Mouse (Mus musculus): ENCODE results near the gene Nr1d2. TPM values are rescaled to one million over a fixed set of nuclear protein-coding genes. Genes with fewer than 3 reads are reported as not detected.
"Not testable (repeated sequence)": the region's sequence is repeated elsewhere in the genome, so short reads cannot be mapped to it uniquely, and the experiment has no call there.

Gene Nr1d2
- polyA plus RNA-seq, 1 experiment from 2014 or later, result 5.5 TPM

DNA sequence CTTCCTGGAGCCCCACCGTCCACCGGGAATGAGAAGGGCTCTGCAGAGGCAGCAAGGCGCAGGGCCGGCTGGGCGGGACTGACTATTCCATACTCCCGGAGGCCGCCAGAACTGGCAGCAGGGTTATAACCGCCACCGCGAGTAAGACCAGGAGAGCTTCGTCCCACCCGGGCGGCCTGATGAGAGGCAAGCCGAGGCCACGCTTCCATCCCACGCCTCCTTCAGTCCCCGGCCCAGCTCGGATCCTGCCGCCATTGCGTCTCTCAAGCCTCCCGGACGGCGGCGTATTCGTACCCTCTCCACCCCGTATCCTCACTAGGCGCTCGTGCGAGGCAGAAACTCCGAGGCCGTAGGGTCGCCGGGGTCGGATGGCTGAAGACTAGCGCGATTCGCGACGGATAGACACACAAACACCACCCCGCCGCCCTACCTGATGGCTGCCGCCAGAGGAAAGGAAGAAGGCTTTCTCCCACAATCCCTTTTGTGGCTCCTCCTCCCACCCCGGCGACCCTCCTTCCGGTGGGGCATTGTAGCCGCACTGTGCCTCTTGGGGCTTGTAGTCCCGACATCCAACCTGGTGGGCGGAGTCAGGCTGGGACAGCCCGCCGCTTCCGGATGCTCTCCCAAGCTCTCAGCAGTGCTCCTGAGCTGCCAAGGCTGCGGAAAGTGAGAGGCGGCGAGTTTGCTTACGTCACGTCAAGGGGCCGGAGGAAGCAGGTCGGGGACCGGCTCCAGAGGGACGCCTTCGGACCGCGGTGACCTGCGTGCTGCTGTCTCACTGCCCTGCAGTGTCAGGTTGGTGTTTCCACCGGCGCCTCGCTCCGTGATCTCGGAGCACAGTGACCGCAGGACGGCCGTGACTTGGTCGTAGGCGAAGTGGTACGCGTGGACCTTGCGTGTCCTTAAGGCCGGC, 31.9 kb upstream of the Nr1d2 start, which contains the start of the genes Nkiras1 and Rpl15:
Gene Nkiras1 (plus strand): TSS at position 608 of the 913 bp plus-strand sequence.
Gene Rpl15 (minus strand): TSS at position 863 of the 913 bp plus-strand sequence.
- WGBS, result under 1% methylated on average over 76 of the region's 78 CpGs
- Histone ChIP-seq H3K4me2 (ENCODE audit: low read depth, low read length) (peak within 1 kb of the TSS; percentile 83), H3K27me3 (ENCODE audit: control insufficient read depth, insufficient read depth, low read depth, low read length) (no peaks in the 10 kb centered on the region), H3K4me3 (ENCODE audit: low read length) (peak within 1 kb of the TSS; percentile 94), H3K27ac (ENCODE audit: low read length) (peak within 1 kb of the TSS; percentile 73), H3K9ac (ENCODE audit: low read length) (peak within 1 kb of the TSS; percentile 98), H3K4me1 (replicated peaks; ENCODE audit: control insufficient read depth, insufficient read depth, low read length) (peaks cover 12% of the 10 kb centered on the region), H3K9me3 (ENCODE audit: control insufficient read depth, low read length) (no peaks in the 10 kb centered on the region), H3K36me3 (ENCODE audit: control insufficient read depth, insufficient read depth, low read length) (peaks cover 12% of the 10 kb centered on the region)
- ATAC-seq (ENCODE audit: low read depth), result peak; percentile 100

DNA sequence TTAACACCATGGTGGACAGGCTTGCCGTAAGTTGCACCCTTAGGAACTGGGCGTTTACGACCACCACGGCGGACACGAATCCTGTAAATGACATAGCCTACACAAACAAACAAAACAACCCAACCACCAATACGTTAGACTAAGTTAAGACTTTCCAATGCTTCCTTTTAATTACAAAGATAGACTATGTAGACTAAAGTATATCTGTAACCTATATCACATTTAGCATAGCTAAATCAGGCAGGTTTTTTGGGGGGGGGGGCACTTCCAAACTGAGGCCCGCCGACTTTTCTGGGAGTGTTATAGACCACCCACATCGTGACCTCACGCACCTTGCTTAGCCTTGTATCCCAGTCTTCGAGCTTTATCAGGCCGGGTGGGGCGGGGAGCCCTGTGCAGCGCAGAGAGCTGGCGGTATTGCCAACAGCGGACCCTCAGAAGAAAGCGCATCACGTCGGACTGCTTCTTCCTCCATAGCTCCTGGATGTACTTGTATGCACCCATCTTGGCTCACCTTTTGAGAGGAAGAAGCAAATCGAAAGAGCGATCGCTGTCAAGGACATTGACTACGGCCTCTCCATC, 31.1 kb upstream of the Nr1d2 start:
- peak overlapping the region; percentile 98 for H3K9ac ChIP-seq (ENCODE audit: low read length)
- not testable (repeated sequence) for H3K9me3 ChIP-seq (ENCODE audit: control insufficient read depth, low read length); ATAC-seq (ENCODE audit: low read depth); H3K27me3 ChIP-seq (ENCODE audit: control insufficient read depth, insufficient read depth, low read depth, low read length)
- H3K36me3 ChIP-seq (ENCODE audit: control insufficient read depth, insufficient read depth, low read length), result peaks cover 14% of the 10 kb centered on the region
- peak overlapping the region; percentile 94 for H3K4me3 ChIP-seq (ENCODE audit: low read length)
- 0% methylated on average over 22 of the region's 24 CpGs for WGBS
- H3K4me2 ChIP-seq (ENCODE audit: low read depth, low read length), result peak overlapping the region; percentile 83
- peak overlapping the region; percentile 73; the same call in 1 of the 2 replicates for H3K27ac ChIP-seq (ENCODE audit: low read length)
- H3K4me1 ChIP-seq (replicated peaks; ENCODE audit: control insufficient read depth, insufficient read depth, low read length), result peaks cover 12% of the 10 kb centered on the region

DNA sequence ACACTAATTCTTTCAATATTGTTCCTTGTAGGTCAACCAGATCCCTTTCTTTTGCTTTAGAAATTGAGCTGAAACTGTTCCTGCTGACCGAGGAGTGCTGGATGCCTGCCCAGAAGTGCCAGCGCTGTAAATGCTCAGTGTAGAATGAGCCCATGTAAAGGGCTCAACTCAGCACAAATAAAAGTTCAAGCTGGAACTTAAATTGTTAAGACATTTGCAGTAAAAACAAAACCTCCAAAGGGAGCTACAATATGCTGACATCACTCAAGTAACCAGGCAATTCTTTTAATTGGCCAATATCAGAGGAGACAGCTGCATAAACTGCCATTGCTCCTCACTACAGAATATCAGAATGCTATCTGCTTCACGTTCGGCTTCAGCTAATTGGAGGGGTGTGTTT, 24.5 kb upstream of the Nr1d2 start:
- 44% methylated on average over 4 of the region's 4 CpGs for WGBS
- no peak overlapping the region for H3K9ac ChIP-seq (ENCODE audit: low read length)
- ATAC-seq (ENCODE audit: low read depth), result 0 out of 2 replicates have a peak, but pooled peaks have one; percentile 38
- H3K36me3 ChIP-seq (ENCODE audit: control insufficient read depth, insufficient read depth, low read length), result peaks cover 13% of the 10 kb centered on the region
- H3K27ac ChIP-seq (ENCODE audit: low read length), result no peak overlapping the region
- H3K4me3 ChIP-seq (ENCODE audit: low read length), result no peak overlapping the region
- H3K4me2 ChIP-seq (ENCODE audit: low read depth, low read length), result no peak overlapping the region
- no peaks in the 10 kb centered on the region for H3K27me3 ChIP-seq (ENCODE audit: control insufficient read depth, insufficient read depth, low read depth, low read length)
- no peaks in the 10 kb centered on the region for H3K9me3 ChIP-seq (ENCODE audit: control insufficient read depth, low read length)
- 0 out of 2 replicates have a peak, but pooled peaks cover 2% of the 10 kb centered on the region for H3K4me1 ChIP-seq (replicated peaks; ENCODE audit: control insufficient read depth, insufficient read depth, low read length)

DNA sequence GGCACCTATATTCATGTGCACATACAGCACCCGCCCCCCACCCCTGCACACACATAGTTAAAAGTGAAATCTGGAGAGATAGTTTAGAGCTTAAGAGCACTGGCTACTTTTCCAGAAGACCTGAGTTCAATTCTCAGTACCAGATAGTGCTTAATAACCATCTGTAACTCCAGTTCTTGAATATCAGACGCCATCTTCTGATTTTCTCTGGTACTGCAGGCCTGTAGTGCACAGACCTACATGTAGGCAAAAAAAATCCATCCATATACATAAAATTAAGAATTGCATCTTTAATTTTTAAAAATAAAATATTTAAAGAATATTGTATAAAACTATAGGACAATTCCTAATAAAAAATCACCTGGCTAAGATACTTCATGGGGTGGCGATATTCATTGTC, 22.3 kb upstream of the Nr1d2 start:
- 0 out of 2 replicates have a peak, but pooled peaks cover 2% of the 10 kb centered on the region for H3K4me1 ChIP-seq (replicated peaks; ENCODE audit: control insufficient read depth, insufficient read depth, low read length)
- no peak overlapping the region for H3K27ac ChIP-seq (ENCODE audit: low read length)
- 85% methylated on average over 3 of the region's 3 CpGs for WGBS
- ATAC-seq (ENCODE audit: low read depth), result no peak
- no peak overlapping the region for H3K4me3 ChIP-seq (ENCODE audit: low read length)
- H3K9ac ChIP-seq (ENCODE audit: low read length), result no peak overlapping the region
- no peak overlapping the region for H3K4me2 ChIP-seq (ENCODE audit: low read depth, low read length)
- H3K27me3 ChIP-seq (ENCODE audit: control insufficient read depth, insufficient read depth, low read depth, low read length), result no peaks in the 10 kb centered on the region
- H3K9me3 ChIP-seq (ENCODE audit: control insufficient read depth, low read length), result no peaks in the 10 kb centered on the region
- H3K36me3 ChIP-seq (ENCODE audit: control insufficient read depth, insufficient read depth, low read length), result peaks cover 2% of the 10 kb centered on the region; the same call in 1 of the 2 replicates

DNA sequence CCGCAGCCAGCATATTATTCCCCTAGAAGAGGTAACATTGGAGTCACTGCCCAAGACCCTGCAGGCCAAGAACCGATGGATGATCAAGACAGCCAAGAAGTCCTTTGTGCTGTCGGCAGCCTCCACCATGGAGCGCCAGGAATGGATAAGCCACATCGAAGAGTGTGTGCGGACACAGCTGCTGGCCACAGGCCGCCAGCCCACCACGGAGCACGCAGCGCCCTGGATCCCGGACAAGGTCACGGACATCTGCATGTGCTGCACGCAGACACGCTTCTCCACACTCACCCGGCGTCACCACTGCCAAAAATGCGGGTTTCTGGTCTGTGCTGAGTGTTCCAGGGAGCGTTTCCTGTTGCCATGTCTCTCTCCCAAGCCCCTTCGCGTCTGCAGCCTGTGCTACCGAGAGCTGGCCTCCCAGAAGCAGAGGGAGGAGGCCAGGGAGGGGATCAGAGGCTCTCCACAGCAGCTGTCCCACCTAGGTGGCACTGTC, 3.8 kb upstream of the Nr1d2 start:
- 78% methylated on average over 21 of the region's 21 CpGs for WGBS
- no peak for ATAC-seq (ENCODE audit: low read depth)
- Histone ChIP-seq H3K27ac (ENCODE audit: low read length) (no peak overlapping the region), H3K4me3 (ENCODE audit: low read length) (no peak overlapping the region), H3K4me2 (ENCODE audit: low read depth, low read length) (no peak overlapping the region), H3K36me3 (ENCODE audit: control insufficient read depth, insufficient read depth, low read length) (no peaks in the 10 kb centered on the region), H3K27me3 (ENCODE audit: control insufficient read depth, insufficient read depth, low read depth, low read length) (no peaks in the 10 kb centered on the region), H3K4me1 (replicated peaks; ENCODE audit: control insufficient read depth, insufficient read depth, low read length) (no peaks in the 10 kb centered on the region), H3K9me3 (ENCODE audit: control insufficient read depth, low read length) (no peaks in the 10 kb centered on the region), H3K9ac (ENCODE audit: low read length) (no peak overlapping the region)

DNA sequence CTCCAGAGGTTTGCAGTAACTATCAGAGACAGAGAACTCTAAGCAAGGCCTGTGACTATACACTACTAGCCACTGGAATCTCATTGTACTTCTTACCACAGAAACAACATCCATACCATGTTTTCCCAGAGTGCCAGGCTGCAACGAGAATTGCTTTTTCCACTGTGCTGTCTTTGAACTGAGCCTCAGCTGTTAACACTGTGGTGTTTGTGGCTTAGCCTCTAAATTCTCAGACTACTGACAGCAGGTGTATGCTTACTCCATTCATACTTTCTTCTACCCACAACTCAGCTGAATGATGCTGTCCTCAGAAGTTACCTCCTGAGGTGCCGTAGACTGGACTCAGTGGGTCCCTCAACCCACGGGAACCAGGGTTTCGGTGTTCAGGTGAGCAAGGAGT, 2.9 kb upstream of the Nr1d2 start:
- no peak overlapping the region for H3K4me3 ChIP-seq (ENCODE audit: low read length)
- no peaks in the 10 kb centered on the region for H3K4me1 ChIP-seq (replicated peaks; ENCODE audit: control insufficient read depth, insufficient read depth, low read length)
- H3K27me3 ChIP-seq (ENCODE audit: control insufficient read depth, insufficient read depth, low read depth, low read length), result no peaks in the 10 kb centered on the region
- WGBS, result 83% methylated on average over 4 of the region's 4 CpGs
- no peaks in the 10 kb centered on the region for H3K36me3 ChIP-seq (ENCODE audit: control insufficient read depth, insufficient read depth, low read length)
- ATAC-seq (ENCODE audit: low read depth), result no peak
- H3K27ac ChIP-seq (ENCODE audit: low read length), result no peak overlapping the region
- H3K4me2 ChIP-seq (ENCODE audit: low read depth, low read length), result no peak overlapping the region
- no peak overlapping the region for H3K9ac ChIP-seq (ENCODE audit: low read length)
- H3K9me3 ChIP-seq (ENCODE audit: control insufficient read depth, low read length), result no peaks in the 10 kb centered on the region

DNA sequence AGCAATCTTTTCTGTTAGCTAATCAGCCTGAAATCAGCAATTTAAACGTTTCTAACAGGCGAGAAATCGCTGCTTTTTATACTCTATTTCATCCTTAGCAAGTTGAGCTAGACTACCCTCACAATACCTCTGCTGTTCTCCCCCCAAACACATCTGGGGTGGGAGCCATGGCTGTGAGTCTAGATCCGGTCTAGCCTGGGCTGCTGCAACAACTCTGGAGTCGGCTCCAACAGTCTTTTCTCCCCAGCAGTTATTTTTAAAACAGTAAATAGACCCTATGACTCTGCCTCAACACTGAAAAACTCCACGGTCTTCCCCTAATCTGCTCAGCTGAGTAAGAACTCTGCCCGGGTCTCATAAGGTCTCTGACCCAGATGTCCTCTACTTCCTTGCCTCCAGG, 1.2 kb upstream of the Nr1d2 start:
- Histone ChIP-seq H3K27me3 (ENCODE audit: control insufficient read depth, insufficient read depth, low read depth, low read length) (no peaks in the 10 kb centered on the region), H3K36me3 (ENCODE audit: control insufficient read depth, insufficient read depth, low read length) (no peaks in the 10 kb centered on the region), H3K9ac (ENCODE audit: low read length) (no peak overlapping the region), H3K4me2 (ENCODE audit: low read depth, low read length) (no peak overlapping the region), H3K27ac (ENCODE audit: low read length) (no peak overlapping the region), H3K9me3 (ENCODE audit: control insufficient read depth, low read length) (no peaks in the 10 kb centered on the region), H3K4me1 (replicated peaks; ENCODE audit: control insufficient read depth, insufficient read depth, low read length) (no peaks in the 10 kb centered on the region), H3K4me3 (ENCODE audit: low read length) (no peak overlapping the region)
- ATAC-seq (ENCODE audit: low read depth), result no peak
- WGBS, result 63% methylated on average over 7 of the region's 7 CpGs

DNA sequence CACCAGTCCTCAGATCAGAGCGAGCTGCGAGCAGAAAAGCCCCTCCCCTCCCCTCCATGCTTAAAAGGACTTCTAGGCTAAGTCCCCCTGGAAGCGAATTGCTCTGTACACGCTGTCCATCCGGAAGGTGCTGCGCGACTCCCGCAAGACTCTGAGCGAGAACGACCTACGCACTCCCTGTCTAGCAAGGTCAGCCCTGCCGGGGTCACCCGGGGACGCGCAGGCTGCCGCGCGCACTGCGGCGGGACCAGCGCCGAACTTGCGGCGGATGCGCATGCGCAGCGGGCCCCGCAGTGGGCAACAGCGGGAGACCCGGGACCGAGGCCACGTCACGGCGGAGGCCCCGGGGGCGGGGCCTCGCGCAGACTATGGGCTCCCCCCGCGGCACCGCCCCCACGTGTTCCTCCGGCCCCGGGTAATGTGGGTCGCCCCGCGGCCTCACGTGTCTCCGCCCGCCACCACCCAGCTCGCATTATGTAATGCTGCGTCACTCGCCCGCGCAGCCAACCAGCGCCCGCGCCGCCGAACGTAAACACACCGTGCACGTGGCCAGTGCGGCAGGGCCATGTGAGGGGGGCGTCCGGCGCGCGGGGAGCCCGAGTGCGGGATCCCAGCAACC, 687 bp downstream of the Nr1d2 start:
- Histone ChIP-seq H3K36me3 (ENCODE audit: control insufficient read depth, insufficient read depth, low read length) (no peaks in the 10 kb centered on the region), H3K27me3 (ENCODE audit: control insufficient read depth, insufficient read depth, low read depth, low read length) (no peaks in the 10 kb centered on the region), H3K4me1 (replicated peaks; ENCODE audit: control insufficient read depth, insufficient read depth, low read length) (0 out of 2 replicates have a peak, but pooled peaks cover under 1% of the 10 kb centered on the region), H3K9me3 (ENCODE audit: control insufficient read depth, low read length) (no peaks in the 10 kb centered on the region), H3K9ac (ENCODE audit: low read length) (peak overlapping the region; percentile 86), H3K4me3 (ENCODE audit: low read length) (peak overlapping the region; percentile 85), H3K27ac (ENCODE audit: low read length) (peak overlapping the region; percentile 92), H3K4me2 (ENCODE audit: low read depth, low read length) (peak overlapping the region; percentile 86)
- WGBS, result 0% methylated on average over 68 of the region's 71 CpGs
- ATAC-seq (ENCODE audit: low read depth), result peak; percentile 92

DNA sequence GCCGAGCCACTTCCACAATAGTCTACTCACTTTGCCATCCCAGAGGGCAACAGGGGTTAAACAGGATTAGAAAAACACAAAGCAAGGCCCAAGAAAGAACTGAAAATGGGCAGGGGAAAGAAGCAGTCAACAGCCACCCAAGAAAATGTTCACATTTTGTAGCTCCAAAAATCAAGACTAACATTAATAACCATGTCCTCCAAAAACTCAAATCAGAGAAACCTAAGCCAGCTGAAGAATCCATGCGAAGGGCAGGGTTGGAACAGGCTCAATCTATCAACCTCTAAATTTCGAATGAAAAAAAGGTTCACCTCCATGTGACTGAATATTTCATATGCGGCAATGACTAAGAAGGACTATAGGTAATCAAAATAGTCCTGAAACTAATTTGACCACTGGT, 1.5 kb downstream of the Nr1d2 start:
- no peak overlapping the region; the same call in 1 of the 2 replicates for H3K27ac ChIP-seq (ENCODE audit: low read length)
- no peaks in the 10 kb centered on the region for H3K27me3 ChIP-seq (ENCODE audit: control insufficient read depth, insufficient read depth, low read depth, low read length)
- H3K9me3 ChIP-seq (ENCODE audit: control insufficient read depth, low read length), result no peaks in the 10 kb centered on the region
- peak overlapping the region; percentile 86 for H3K4me2 ChIP-seq (ENCODE audit: low read depth, low read length)
- no peak overlapping the region for H3K4me3 ChIP-seq (ENCODE audit: low read length)
- 0 out of 2 replicates have a peak, but pooled peaks cover 2% of the 10 kb centered on the region for H3K4me1 ChIP-seq (replicated peaks; ENCODE audit: control insufficient read depth, insufficient read depth, low read length)
- no peak for ATAC-seq (ENCODE audit: low read depth)
- WGBS, result 70% methylated on average over 4 of the region's 4 CpGs
- H3K36me3 ChIP-seq (ENCODE audit: control insufficient read depth, insufficient read depth, low read length), result no peaks in the 10 kb centered on the region
- H3K9ac ChIP-seq (ENCODE audit: low read length), result no peak overlapping the region; the same call in 1 of the 2 replicates

Measured in lung, embryonic 16.5 days (tissue).